8 mouse cellular contexts compared by ENCODE assay signal in genomic region chr2:122233759-122234557, GRCm38 (mm10). TPM values are rescaled to one million over a fixed set of nuclear protein-coding genes. Genes with fewer than 3 reads are reported as not detected.
DNase-seq lines count a peak whose midpoint lies in the region; ATAC-seq and TF ChIP-seq lines count a peak whose summit lies in the region.

No protein-coding gene starts in this region.

- peak; percentile 49 for DNase-seq in ES-CJ7 (ENCODE audit: low read depth, low spot score)
- peak; percentile 47 for DNase-seq in adrenal gland, postnatal 10 days
- DNase-seq in embryo, embryonic 9.5 days (ENCODE audit: extremely low spot score): peak; percentile 48
- DNase-seq in kidney, postnatal 0 days (ENCODE audit: low spot score): peak; percentile 82
- peak; percentile 59 for DNase-seq in liver, embryonic 13.5 days
- DNase-seq in neural tube, embryonic 10.5 days (ENCODE audit: extremely low spot score, low spot score): peak; percentile 54

- peak overlapping the region; percentile 81 for H3K4me2 ChIP-seq in heart, embryonic 13.5 days
- peak overlapping the region; percentile 57 for H3K4me2 ChIP-seq in kidney, postnatal 0 days (ENCODE audit: low read length)
- peak overlapping the region; percentile 86 for H3K4me2 ChIP-seq in liver, embryonic 13.5 days

- H3K4me3 ChIP-seq in heart, embryonic 13.5 days: peak overlapping the region; percentile 62
- H3K4me3 ChIP-seq in kidney, postnatal 0 days (replicated peaks; ENCODE audit: low read depth, low read length): peak overlapping the region; percentile 44
- H3K4me3 ChIP-seq in liver, embryonic 13.5 days (replicated peaks): peak overlapping the region; percentile 76

- no peaks in the 10 kb centered on the region for H3K36me3 ChIP-seq in heart, embryonic 13.5 days
- H3K36me3 ChIP-seq in kidney, postnatal 0 days (ENCODE audit: insufficient read depth, low read length): no peaks in the 10 kb centered on the region
- no peaks in the 10 kb centered on the region for H3K36me3 ChIP-seq in liver, embryonic 13.5 days

- ATAC-seq in heart, embryonic 13.5 days (ENCODE audit: extremely low read depth, insufficient number of reproducible peaks, low FRiP score, low TSS enrichment): no peak; the same call in 1 of the 2 replicates
- no peak for ATAC-seq in kidney, postnatal 0 days (replicated peaks; ENCODE audit: low FRiP score, low read depth)
- ATAC-seq in liver, embryonic 13.5 days (ENCODE audit: low read depth): peak; percentile 3; the same call in 1 of the 2 replicates
- ATAC-seq in monocyte, adult 5-6 weeks (replicated peaks; ENCODE audit: insufficient number of reproducible peaks, low FRiP score, low TSS enrichment, poor library complexity, severe bottlenecking): no peak

- H3K9ac ChIP-seq in heart, embryonic 13.5 days: peak overlapping the region; percentile 81
- H3K9ac ChIP-seq in kidney, postnatal 0 days (ENCODE audit: low read depth, low read length): peak overlapping the region; percentile 53
- peak overlapping the region; percentile 85 for H3K9ac ChIP-seq in liver, embryonic 13.5 days

- peaks cover 2% of the 10 kb centered on the region; the same call in 1 of the 2 replicates for H3K27me3 ChIP-seq in heart, embryonic 13.5 days (replicated peaks)
- H3K27me3 ChIP-seq in kidney, postnatal 0 days (ENCODE audit: insufficient read depth, low read length): no peaks in the 10 kb centered on the region
- H3K27me3 ChIP-seq in liver, embryonic 13.5 days: no peaks in the 10 kb centered on the region

- H3K4me1 ChIP-seq in heart, embryonic 13.5 days: peaks cover 25% of the 10 kb centered on the region
- H3K4me1 ChIP-seq in kidney, postnatal 0 days (replicated peaks; ENCODE audit: insufficient read depth, low read length): no peaks in the 10 kb centered on the region
- H3K4me1 ChIP-seq in liver, embryonic 13.5 days (replicated peaks): peaks cover 61% of the 10 kb centered on the region

- H3K9me3 ChIP-seq in heart, embryonic 13.5 days: no peaks in the 10 kb centered on the region
- no peaks in the 10 kb centered on the region for H3K9me3 ChIP-seq in kidney, postnatal 0 days (replicated peaks; ENCODE audit: low read length)
- H3K9me3 ChIP-seq in liver, embryonic 13.5 days (replicated peaks): no peaks in the 10 kb centered on the region

- whole genome bisulfite sequencing in heart, embryonic 13.5 days: 7% methylated on average over 26 of the region's 26 CpGs
- WGBS in kidney, postnatal 0 days: 5% methylated on average over 26 of the region's 26 CpGs
- WGBS in liver, embryonic 13.5 days (ENCODE audit: insufficient replicate concordance): 10% methylated on average over 26 of the region's 26 CpGs

- TF ChIP-seq CTCF in kidney, postnatal 0 days (IDR thresholded peaks at IDR 0.05; ENCODE audit: low read depth): no peak

- H3K27ac ChIP-seq in heart, embryonic 13.5 days (replicated peaks): peak overlapping the region; percentile 70
- peak overlapping the region; percentile 42; the same call in 1 of the 2 replicates for H3K27ac ChIP-seq in kidney, postnatal 0 days
- peak overlapping the region; percentile 90 for H3K27ac ChIP-seq in liver, embryonic 13.5 days

RNA-seq across cellular contexts. Expression of gene Sord, which starts 0.6 kb away (rescaled TPM):
- 100 to 1,000 TPM in 1 of 2 experiments, 10 to 100 TPM in 1; 96.9 to 127 TPM for total RNA-seq in adrenal gland, postnatal 10 days (2021)
- 51.3 and 58.6 TPM in 2 replicates for polyA plus RNA-seq in heart, embryonic 13.5 days (2015; fragmentation: Nextera tagmentation; extraction: Ambion mirVana)
- 127 and 144 TPM in 2 replicates for polyA plus RNA-seq in kidney, postnatal 0 days (2015; fragmentation: Nextera tagmentation; extraction: Ambion mirVana)
- polyA plus RNA-seq in liver, embryonic 13.5 days (2015; fragmentation: Nextera tagmentation; extraction: Ambion mirVana): 146 and 178 TPM in 2 replicates
- total RNA-seq in monocyte, adult 5-6 weeks (2017): 16.8 to 33.8 TPM (median 23.5 TPM) in 3 replicates

RNA-seq across cellular contexts. Expression of gene Terb2, which starts 47.9 kb away (rescaled TPM):
- not detected for total RNA-seq in adrenal gland, postnatal 10 days (2021)
- polyA plus RNA-seq in heart, embryonic 13.5 days (2015; fragmentation: Nextera tagmentation; extraction: Ambion mirVana): not detected in 2 replicates
- polyA plus RNA-seq in kidney, postnatal 0 days (2015; fragmentation: Nextera tagmentation; extraction: Ambion mirVana): not detected in 2 replicates
- polyA plus RNA-seq in liver, embryonic 13.5 days (2015; fragmentation: Nextera tagmentation; extraction: Ambion mirVana): not detected in 2 replicates
- total RNA-seq in monocyte, adult 5-6 weeks (2017): 1.0 TPM in 1 of 3 replicates, not detected in the others

RNA-seq across cellular contexts. Expression of gene Patl2, which starts 48.0 kb away (rescaled TPM):
- total RNA-seq in adrenal gland, postnatal 10 days (2021): under 1 TPM; 0.30 to 0.63 TPM
- polyA plus RNA-seq in heart, embryonic 13.5 days (2015; fragmentation: Nextera tagmentation; extraction: Ambion mirVana): not detected in 2 replicates
- 0.04 and 0.06 TPM in 2 replicates for polyA plus RNA-seq in kidney, postnatal 0 days (2015; fragmentation: Nextera tagmentation; extraction: Ambion mirVana)
- 0.06 TPM in 2 replicates for polyA plus RNA-seq in liver, embryonic 13.5 days (2015; fragmentation: Nextera tagmentation; extraction: Ambion mirVana)
- not detected in 3 replicates for total RNA-seq in monocyte, adult 5-6 weeks (2017)
